Mouse (Mus musculus) adrenal gland, postnatal 25 days (tissue): Measurements from ENCODE around the gene Ryr3. TPM values are rescaled to one million over a fixed set of nuclear protein-coding genes. Genes with fewer than 3 reads are reported as not detected.

Experiments used
- DNase-seq: peaks from one replicate; pipeline ENCODE4 v3.0.0; 2021; ENCODE audit warnings: mixed read lengths
- long read RNA-seq: library from polyadenylated mRNA; stranded (forward); transcript quantifications from one replicate; pipeline ENCODE4 v2.0.0, GENCODE M21; 2021
- total RNA-seq: library from RNA; stranded (reverse); gene quantifications from 2 replicates; pipeline ENCODE4 v1.2.3, GENCODE M21; 2021

Ryr3 gene
- total RNA-seq: 0.67 and 1.1 TPM in 2 replicates
- long read RNA-seq: 0 reads

GRCm38 (mm10) chr2:113216746-113217461, at the start of gene Ryr3:
Gene Ryr3, minus strand, starts transcription at chr2:113217096.
- DNase-seq: peak; percentile 10

GRCm38 (mm10) chr2:113238871-113239270, 22.0 kb upstream of the Ryr3 start:
- no peak for DNase-seq

- DNase-seq: no peak
Measured at GRCm38 (mm10) chr2:113236993-113237392, 20.1 kb upstream of the Ryr3 start.

- DNase-seq: no peak
Measured at GRCm38 (mm10) chr2:113234559-113234958, 17.7 kb upstream of the Ryr3 start.

GRCm38 (mm10) chr2:113233356-113233755, 16.5 kb upstream of the Ryr3 start:
- DNase-seq: no peak

- DNase-seq: no peak
Measured at GRCm38 (mm10) chr2:113216105-113216745, 671 bp downstream of the Ryr3 start.

GRCm38 (mm10) chr2:113210023-113210422, 6.9 kb downstream of the Ryr3 start:
- DNase-seq: no peak

GRCm38 (mm10) chr2:113209263-113209662, 7.6 kb downstream of the Ryr3 start:
- no peak for DNase-seq

- no peak for DNase-seq
Measured at GRCm38 (mm10) chr2:113202857-113203256, 14.0 kb downstream of the Ryr3 start.

- DNase-seq: no peak
Measured at GRCm38 (mm10) chr2:113199030-113199679, 17.7 kb downstream of the Ryr3 start.

GRCm38 (mm10) chr2:113187158-113187557, 29.7 kb downstream of the Ryr3 start:
- no peak for DNase-seq

- no peak for DNase-seq
Measured at GRCm38 (mm10) chr2:113181701-113182100, 35.2 kb downstream of the Ryr3 start.

GRCm38 (mm10) chr2:113178047-113178446, 38.8 kb downstream of the Ryr3 start:
- no peak for DNase-seq

- no peak for DNase-seq
Measured at GRCm38 (mm10) chr2:113176337-113176736, 40.6 kb downstream of the Ryr3 start.

- DNase-seq: no peak
Measured at GRCm38 (mm10) chr2:113168096-113168495, 48.8 kb downstream of the Ryr3 start.

GRCm38 (mm10) chr2:113161494-113161893, 55.4 kb downstream of the Ryr3 start:
- no peak for DNase-seq

- DNase-seq: no peak
Measured at GRCm38 (mm10) chr2:113137766-113138165, 79.1 kb downstream of the Ryr3 start.

GRCm38 (mm10) chr2:113123476-113123875, 93.4 kb downstream of the Ryr3 start:
- DNase-seq: no peak

- no peak for DNase-seq
Measured at GRCm38 (mm10) chr2:113119080-113119479, 97.8 kb downstream of the Ryr3 start.

- DNase-seq: no peak
Measured at GRCm38 (mm10) chr2:113116788-113117187, 100.1 kb downstream of the Ryr3 start.

- DNase-seq: no peak
Measured at GRCm38 (mm10) chr2:113115897-113116283, 101.0 kb downstream of the Ryr3 start.

GRCm38 (mm10) chr2:113115248-113115896, 101.5 kb downstream of the Ryr3 start:
- DNase-seq: no peak

GRCm38 (mm10) chr2:113104609-113105008, 112.3 kb downstream of the Ryr3 start:
- no peak for DNase-seq
